Mouse (Mus musculus): ENCODE data around the gene Hoxc13. TPM values are rescaled to one million over a fixed set of nuclear protein-coding genes. Genes with fewer than 3 reads are reported as not detected.

Hoxc13 gene
- polyA plus RNA-seq, 1 experiment from 2014 or later = not detected

DNA sequence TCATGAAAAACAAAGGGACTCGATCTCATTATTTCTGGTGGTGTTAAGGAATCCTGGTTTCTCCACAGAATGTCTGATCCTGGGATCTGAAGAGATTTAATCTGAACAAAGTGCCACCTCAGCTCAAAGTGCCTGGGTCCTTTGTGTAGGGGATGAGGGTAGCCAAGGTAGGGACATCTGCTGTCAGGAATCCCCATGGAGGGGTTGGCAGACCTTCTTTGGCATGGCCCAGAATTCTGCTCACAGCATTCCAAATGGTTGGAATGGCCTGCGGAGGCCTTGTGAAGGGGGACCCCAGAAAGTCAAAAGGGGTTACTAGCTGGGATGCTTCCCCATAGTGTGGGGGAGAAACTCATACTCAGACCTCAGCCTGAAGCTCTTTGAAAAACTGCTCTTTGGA lies 27.9 kb downstream of the Hoxc13 start:
- H3K9me3 ChIP-seq (ENCODE audit: control insufficient read depth, low read length) = no peaks in the 10 kb centered on the region
- 11% methylated on average over 2 of the region's 2 CpGs for WGBS
- H3K27me3 ChIP-seq (ENCODE audit: control insufficient read depth, insufficient read depth, low read depth, low read length) = peaks cover 93% of the 10 kb centered on the region
- H3K4me3 ChIP-seq (ENCODE audit: low read length) = no peak overlapping the region
- H3K27ac ChIP-seq (ENCODE audit: low read length) = no peak overlapping the region
- ATAC-seq (ENCODE audit: low read depth) = no peak
- no peaks in the 10 kb centered on the region for H3K4me1 ChIP-seq (replicated peaks; ENCODE audit: control insufficient read depth, insufficient read depth, low read length)
- H3K36me3 ChIP-seq (ENCODE audit: control insufficient read depth, insufficient read depth, low read length) = no peaks in the 10 kb centered on the region
- no peak overlapping the region for H3K4me2 ChIP-seq (ENCODE audit: low read depth, low read length)
- H3K9ac ChIP-seq (ENCODE audit: low read length) = no peak overlapping the region

DNA sequence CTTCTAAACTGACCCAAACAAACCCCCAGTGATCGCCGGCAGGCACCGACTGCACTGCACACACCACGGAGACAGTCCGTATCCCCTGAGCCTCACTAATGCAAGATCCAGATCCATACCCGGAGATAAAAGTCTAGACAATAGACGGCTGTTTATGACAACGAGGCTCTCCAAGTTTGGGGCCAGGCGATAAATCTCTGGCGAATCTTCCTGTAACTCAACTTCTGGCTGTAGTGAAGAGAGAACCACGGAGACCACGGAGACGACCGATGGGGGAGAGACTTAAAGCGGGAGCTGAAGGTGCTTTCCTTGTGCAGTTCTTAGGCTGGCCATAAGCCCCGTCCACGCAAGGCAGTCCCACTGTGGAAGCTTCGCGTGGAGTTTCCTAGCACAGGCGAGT lies 28.8 kb downstream of the Hoxc13 start:
- WGBS = 1% methylated on average over 20 of the region's 20 CpGs
- H3K27ac ChIP-seq (ENCODE audit: low read length) = no peak overlapping the region

DNA sequence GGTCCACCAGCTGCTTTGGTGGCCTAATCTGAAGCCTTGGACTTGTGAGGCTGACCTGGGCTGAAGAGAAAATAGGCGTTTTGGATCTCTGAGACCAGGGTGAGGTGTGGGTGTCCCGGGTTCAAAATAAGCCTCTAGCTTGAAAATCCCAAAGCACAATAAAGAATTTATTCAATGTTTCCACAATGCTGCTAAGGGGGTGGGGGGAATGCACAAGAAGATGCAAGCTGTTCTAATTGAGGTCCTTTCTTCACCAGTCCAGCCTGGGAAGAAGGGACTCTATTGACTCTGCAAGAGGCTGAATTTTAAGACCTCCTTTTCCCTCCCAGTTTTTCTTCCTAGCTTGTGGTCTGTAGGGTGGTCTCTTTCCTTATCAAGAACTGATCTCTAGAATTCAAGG lies 30.0 kb downstream of the Hoxc13 start:
- H3K9ac ChIP-seq (ENCODE audit: low read length) = no peak overlapping the region
- no peaks in the 10 kb centered on the region for H3K9me3 ChIP-seq (ENCODE audit: control insufficient read depth, low read length)
- no peak overlapping the region for H3K4me2 ChIP-seq (ENCODE audit: low read depth, low read length)
- 11% methylated on average over 2 of the region's 2 CpGs for WGBS
- no peak overlapping the region for H3K4me3 ChIP-seq (ENCODE audit: low read length)
- no peak for ATAC-seq (ENCODE audit: low read depth)
- H3K4me1 ChIP-seq (replicated peaks; ENCODE audit: control insufficient read depth, insufficient read depth, low read length) = no peaks in the 10 kb centered on the region
- H3K36me3 ChIP-seq (ENCODE audit: control insufficient read depth, insufficient read depth, low read length) = no peaks in the 10 kb centered on the region
- H3K27ac ChIP-seq (ENCODE audit: low read length) = no peak overlapping the region
- peaks cover 95% of the 10 kb centered on the region for H3K27me3 ChIP-seq (ENCODE audit: control insufficient read depth, insufficient read depth, low read depth, low read length)

More for the DNA sequence above, 28.8 kb downstream of the Hoxc13 start:
- Histone ChIP-seq H3K36me3 (ENCODE audit: control insufficient read depth, insufficient read depth, low read length) (no peaks in the 10 kb centered on the region), H3K27me3 (ENCODE audit: control insufficient read depth, insufficient read depth, low read depth, low read length) (peaks cover 94% of the 10 kb centered on the region), H3K9ac (ENCODE audit: low read length) (no peak overlapping the region), H3K4me3 (ENCODE audit: low read length) (no peak overlapping the region), H3K4me2 (ENCODE audit: low read depth, low read length) (no peak overlapping the region), H3K9me3 (ENCODE audit: control insufficient read depth, low read length) (no peaks in the 10 kb centered on the region), H3K4me1 (replicated peaks; ENCODE audit: control insufficient read depth, insufficient read depth, low read length) (no peaks in the 10 kb centered on the region)
- ATAC-seq (ENCODE audit: low read depth) = no peak

DNA sequence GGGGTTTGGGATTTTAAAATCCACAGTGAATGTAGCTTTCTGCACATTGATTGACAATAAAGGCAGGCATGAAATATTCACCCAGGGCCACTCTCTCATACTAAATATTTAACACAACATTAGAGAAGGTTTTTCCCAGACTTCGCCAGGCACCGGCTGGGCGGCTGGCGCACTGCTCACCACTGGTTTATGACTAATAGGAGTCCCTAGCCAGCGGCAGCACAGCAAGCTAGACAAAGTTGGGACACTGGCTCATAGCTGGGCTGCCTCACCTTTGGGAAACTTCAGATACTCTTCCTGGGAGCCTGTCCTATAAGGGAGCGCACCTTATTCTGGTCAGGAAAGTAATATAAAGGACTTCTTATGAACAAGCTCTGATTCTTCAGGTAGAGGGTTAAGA lies 32.7 kb downstream of the Hoxc13 start:
- no peak for ATAC-seq (ENCODE audit: low read depth)
- H3K36me3 ChIP-seq (ENCODE audit: control insufficient read depth, insufficient read depth, low read length) = no peaks in the 10 kb centered on the region
- H3K4me3 ChIP-seq (ENCODE audit: low read length) = no peak overlapping the region
- no peak overlapping the region for H3K9ac ChIP-seq (ENCODE audit: low read length)
- no peak overlapping the region for H3K4me2 ChIP-seq (ENCODE audit: low read depth, low read length)
- no peaks in the 10 kb centered on the region for H3K4me1 ChIP-seq (replicated peaks; ENCODE audit: control insufficient read depth, insufficient read depth, low read length)
- H3K27ac ChIP-seq (ENCODE audit: low read length) = no peak overlapping the region
- peaks cover 95% of the 10 kb centered on the region for H3K27me3 ChIP-seq (ENCODE audit: control insufficient read depth, insufficient read depth, low read depth, low read length)
- no peaks in the 10 kb centered on the region for H3K9me3 ChIP-seq (ENCODE audit: control insufficient read depth, low read length)
- 3% methylated on average over 6 of the region's 6 CpGs for WGBS

DNA sequence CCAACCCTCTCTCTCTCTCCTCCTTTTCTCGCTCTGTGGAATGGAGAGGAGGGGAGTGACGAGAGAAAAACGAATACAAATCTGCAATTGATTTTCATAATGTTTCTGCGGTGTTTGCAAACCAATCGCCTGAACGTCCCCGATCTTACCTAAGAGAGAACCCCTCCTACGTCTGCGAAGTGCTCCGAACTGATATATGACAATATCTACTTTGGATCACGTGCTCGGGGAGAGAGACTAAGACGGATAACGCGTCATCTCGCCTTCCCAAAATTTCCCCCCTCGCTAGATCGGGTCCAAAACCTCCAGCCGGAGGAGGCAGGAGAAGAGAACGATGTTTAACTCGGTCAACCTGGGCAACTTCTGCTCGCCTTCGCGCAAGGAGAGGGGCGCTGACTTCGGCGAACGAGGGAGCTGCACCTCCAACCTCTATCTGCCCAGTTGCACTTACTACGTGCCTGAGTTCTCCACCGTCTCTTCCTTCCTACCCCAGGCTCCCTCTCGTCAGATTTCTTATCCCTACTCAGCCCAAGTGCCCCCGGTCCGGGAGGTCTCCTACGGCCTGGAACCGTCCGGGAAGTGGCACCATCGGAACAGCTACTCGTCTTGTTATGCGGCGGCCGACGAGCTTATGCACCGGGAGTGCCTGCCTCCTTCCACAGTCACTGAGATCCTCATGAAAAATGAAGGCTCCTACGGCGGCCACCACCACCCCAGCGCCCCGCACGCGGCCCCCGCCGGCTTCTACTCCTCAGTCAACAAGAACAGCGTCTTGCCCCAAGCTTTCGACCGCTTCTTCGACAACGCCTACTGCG lies 33.5 kb downstream of the Hoxc13 start, which contains the start of gene Hoxc11:
Hoxc11 (plus strand) TSS at position 236 of the 815 bp plus-strand sequence.
- no peak within 1 kb of the TSS for H3K9ac ChIP-seq (ENCODE audit: low read length)
- no peaks in the 10 kb centered on the region for H3K4me1 ChIP-seq (replicated peaks; ENCODE audit: control insufficient read depth, insufficient read depth, low read length)
- H3K4me3 ChIP-seq (ENCODE audit: low read length) = no peak within 1 kb of the TSS
- peaks cover 93% of the 10 kb centered on the region for H3K27me3 ChIP-seq (ENCODE audit: control insufficient read depth, insufficient read depth, low read depth, low read length)
- H3K9me3 ChIP-seq (ENCODE audit: control insufficient read depth, low read length) = no peaks in the 10 kb centered on the region
- H3K27ac ChIP-seq (ENCODE audit: low read length) = no peak within 1 kb of the TSS
- 1% methylated on average over 57 of the region's 57 CpGs for WGBS
- H3K4me2 ChIP-seq (ENCODE audit: low read depth, low read length) = no peak within 1 kb of the TSS
- H3K36me3 ChIP-seq (ENCODE audit: control insufficient read depth, insufficient read depth, low read length) = no peaks in the 10 kb centered on the region
- ATAC-seq (ENCODE audit: low read depth) = 0 out of 2 replicates have a peak, but pooled peaks have one; percentile 10

DNA sequence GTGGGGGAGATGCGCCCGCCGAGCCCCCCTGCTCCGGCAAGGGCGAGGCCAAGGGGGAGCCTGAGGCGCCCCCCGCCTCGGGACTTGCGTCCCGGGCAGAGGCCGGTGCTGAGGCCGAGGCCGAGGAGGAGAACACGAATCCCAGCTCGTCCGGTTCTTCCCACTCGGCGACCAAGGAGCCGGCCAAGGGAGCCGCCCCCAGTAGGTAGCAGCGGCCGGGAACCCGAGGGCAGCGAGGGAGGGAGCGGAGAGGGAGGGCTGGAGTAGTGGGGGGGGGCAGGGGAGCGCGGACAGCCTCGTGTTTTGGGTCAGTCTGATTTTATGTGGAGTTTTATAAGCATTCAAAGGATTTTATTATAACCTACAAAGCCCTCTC lies 34.1 kb downstream of the Hoxc13 start:
- no peaks in the 10 kb centered on the region for H3K4me1 ChIP-seq (replicated peaks; ENCODE audit: control insufficient read depth, insufficient read depth, low read length)
- ATAC-seq (ENCODE audit: low read depth) = no peak
- no peaks in the 10 kb centered on the region for H3K36me3 ChIP-seq (ENCODE audit: control insufficient read depth, insufficient read depth, low read length)
- no peak overlapping the region for H3K27ac ChIP-seq (ENCODE audit: low read length)
- no peak overlapping the region for H3K9ac ChIP-seq (ENCODE audit: low read length)
- H3K9me3 ChIP-seq (ENCODE audit: control insufficient read depth, low read length) = no peaks in the 10 kb centered on the region
- WGBS = under 1% methylated on average over 27 of the region's 28 CpGs
- H3K4me3 ChIP-seq (ENCODE audit: low read length) = no peak overlapping the region
- peaks cover 95% of the 10 kb centered on the region for H3K27me3 ChIP-seq (ENCODE audit: control insufficient read depth, insufficient read depth, low read depth, low read length)
- no peak overlapping the region for H3K4me2 ChIP-seq (ENCODE audit: low read depth, low read length)

DNA sequence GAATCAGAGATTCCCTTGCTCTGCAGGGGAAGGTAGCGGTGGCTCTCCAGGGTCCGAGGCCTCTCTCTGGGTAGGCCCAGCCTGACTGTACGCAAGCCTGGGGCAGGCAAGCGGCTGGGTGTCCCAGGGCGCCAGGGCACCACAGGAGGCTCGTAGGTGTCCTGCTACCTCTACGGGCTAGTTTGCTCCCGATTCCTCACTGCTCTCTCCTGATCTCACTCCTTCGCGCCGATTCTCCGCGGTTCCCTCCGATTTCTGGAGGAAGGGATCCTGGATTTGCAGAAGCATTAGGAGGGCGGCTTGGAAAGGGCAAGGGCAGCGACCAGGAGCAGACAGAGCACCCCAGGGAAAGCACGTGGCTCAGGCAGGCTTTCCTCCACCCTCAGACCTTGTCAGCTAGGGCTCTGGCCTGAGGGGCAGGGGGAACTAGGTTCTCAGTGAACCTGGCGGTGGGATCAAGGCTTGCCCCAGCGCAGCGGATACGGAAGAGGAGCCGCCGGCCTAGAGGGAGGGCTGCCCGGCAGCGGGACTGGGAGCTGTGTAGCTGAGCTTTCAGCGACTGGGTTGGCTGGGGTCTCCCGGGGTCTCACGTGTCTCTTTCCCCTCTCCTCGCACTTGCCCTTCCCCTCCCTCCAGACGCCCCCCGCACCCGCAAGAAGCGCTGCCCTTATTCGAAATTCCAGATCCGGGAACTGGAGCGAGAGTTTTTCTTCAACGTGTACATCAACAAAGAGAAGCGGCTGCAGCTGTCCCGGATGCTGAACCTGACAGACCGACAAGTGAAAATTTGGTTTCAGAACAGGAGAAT lies 35.1 kb downstream of the Hoxc13 start:
- Histone ChIP-seq H3K4me1 (replicated peaks; ENCODE audit: control insufficient read depth, insufficient read depth, low read length) (no peaks in the 10 kb centered on the region), H3K36me3 (ENCODE audit: control insufficient read depth, insufficient read depth, low read length) (no peaks in the 10 kb centered on the region), H3K4me3 (ENCODE audit: low read length) (no peak overlapping the region), H3K27me3 (ENCODE audit: control insufficient read depth, insufficient read depth, low read depth, low read length) (peaks cover 96% of the 10 kb centered on the region), H3K9me3 (ENCODE audit: control insufficient read depth, low read length) (no peaks in the 10 kb centered on the region), H3K27ac (ENCODE audit: low read length) (no peak overlapping the region), H3K4me2 (ENCODE audit: low read depth, low read length) (no peak overlapping the region), H3K9ac (ENCODE audit: low read length) (no peak overlapping the region)
- WGBS = under 1% methylated on average over 40 of the region's 40 CpGs
- ATAC-seq (ENCODE audit: low read depth) = no peak

DNA sequence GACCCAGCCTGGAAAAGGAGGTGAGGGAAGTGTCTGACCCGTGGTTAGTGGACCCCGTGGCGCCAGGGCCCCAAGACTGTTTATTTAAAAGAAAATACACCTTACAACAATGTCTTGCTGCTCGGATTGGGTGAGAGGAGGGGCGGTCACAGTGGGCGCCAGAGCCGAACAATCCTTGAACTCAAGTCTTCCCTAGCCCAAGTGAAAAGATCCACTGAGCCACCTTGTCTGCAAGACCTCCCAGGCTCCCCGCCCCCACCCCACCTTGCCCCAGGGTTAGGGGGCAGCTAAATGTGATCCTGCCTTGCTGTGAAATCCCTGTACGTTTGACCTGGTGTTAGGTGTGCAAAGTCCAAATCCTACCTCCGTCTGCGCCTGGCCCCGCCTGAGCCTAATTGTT lies 36.0 kb downstream of the Hoxc13 start:
- H3K4me2 ChIP-seq (ENCODE audit: low read depth, low read length) = no peak overlapping the region
- no peak overlapping the region for H3K9ac ChIP-seq (ENCODE audit: low read length)
- no peak for ATAC-seq (ENCODE audit: low read depth)
- no peak overlapping the region for H3K27ac ChIP-seq (ENCODE audit: low read length)
- no peaks in the 10 kb centered on the region for H3K9me3 ChIP-seq (ENCODE audit: control insufficient read depth, low read length)
- no peaks in the 10 kb centered on the region for H3K4me1 ChIP-seq (replicated peaks; ENCODE audit: control insufficient read depth, insufficient read depth, low read length)
- H3K4me3 ChIP-seq (ENCODE audit: low read length) = no peak overlapping the region
- WGBS = 0% methylated on average over 12 of the region's 12 CpGs
- H3K27me3 ChIP-seq (ENCODE audit: control insufficient read depth, insufficient read depth, low read depth, low read length) = peaks cover 96% of the 10 kb centered on the region
- H3K36me3 ChIP-seq (ENCODE audit: control insufficient read depth, insufficient read depth, low read length) = no peaks in the 10 kb centered on the region

DNA sequence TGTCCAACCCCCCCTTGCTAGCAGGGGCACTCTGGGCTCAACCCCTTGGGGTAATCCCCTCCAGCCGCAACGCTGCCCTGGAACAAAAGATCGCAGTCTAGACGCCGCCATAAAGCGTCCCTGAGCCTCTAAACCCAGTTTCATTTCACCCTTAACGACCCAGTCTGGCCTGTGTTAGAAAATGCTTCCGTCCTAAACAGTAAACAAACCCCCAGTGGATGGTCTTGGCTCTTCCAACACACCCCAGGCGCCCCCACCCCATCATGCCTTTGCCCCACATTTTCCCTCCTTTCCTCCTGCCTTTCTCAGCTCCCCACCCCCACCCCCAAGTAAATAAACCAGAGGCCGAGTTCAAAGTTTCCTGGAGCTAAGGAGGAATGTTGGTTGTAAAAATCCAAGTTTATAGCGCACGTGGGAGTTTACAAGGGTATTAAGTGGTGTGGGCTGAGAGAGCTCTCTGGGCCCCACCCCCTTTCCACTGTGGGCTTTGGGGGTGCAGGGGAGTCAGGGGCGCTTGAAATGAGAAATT lies 38.8 kb downstream of the Hoxc13 start:
- H3K27ac ChIP-seq (ENCODE audit: low read length) = no peak overlapping the region
- H3K4me3 ChIP-seq (ENCODE audit: low read length) = no peak overlapping the region
- under 1% methylated on average over 13 of the region's 13 CpGs for WGBS
- no peaks in the 10 kb centered on the region for H3K9me3 ChIP-seq (ENCODE audit: control insufficient read depth, low read length)
- no peak overlapping the region for H3K9ac ChIP-seq (ENCODE audit: low read length)
- H3K4me1 ChIP-seq (replicated peaks; ENCODE audit: control insufficient read depth, insufficient read depth, low read length) = no peaks in the 10 kb centered on the region
- no peak overlapping the region for H3K4me2 ChIP-seq (ENCODE audit: low read depth, low read length)
- peaks cover 95% of the 10 kb centered on the region for H3K27me3 ChIP-seq (ENCODE audit: control insufficient read depth, insufficient read depth, low read depth, low read length)
- ATAC-seq (ENCODE audit: low read depth) = no peak
- no peaks in the 10 kb centered on the region for H3K36me3 ChIP-seq (ENCODE audit: control insufficient read depth, insufficient read depth, low read length)
